Mouse (Mus musculus): ENCODE data around the gene Uck1.

Gene Uck1

GRCm38 (mm10) chr2:32218541-32219334, 41.2 kb downstream of the Uck1 start:
- DNase-seq (ENCODE audit: low spot score), result no peak

GRCm38 (mm10) chr2:32218113-32218512, 41.8 kb downstream of the Uck1 start:
- DNase-seq (ENCODE audit: low spot score), result no peak

- DNase-seq (ENCODE audit: low spot score), result no peak
Observed at GRCm38 (mm10) chr2:32217656-32218055, 42.3 kb downstream of the Uck1 start.

GRCm38 (mm10) chr2:32216506-32216905, 43.5 kb downstream of the Uck1 start:
- no peak for DNase-seq (ENCODE audit: low spot score)

- no peak for DNase-seq (ENCODE audit: low spot score)
Observed at GRCm38 (mm10) chr2:32215576-32215975, 44.4 kb downstream of the Uck1 start.

DNA sequence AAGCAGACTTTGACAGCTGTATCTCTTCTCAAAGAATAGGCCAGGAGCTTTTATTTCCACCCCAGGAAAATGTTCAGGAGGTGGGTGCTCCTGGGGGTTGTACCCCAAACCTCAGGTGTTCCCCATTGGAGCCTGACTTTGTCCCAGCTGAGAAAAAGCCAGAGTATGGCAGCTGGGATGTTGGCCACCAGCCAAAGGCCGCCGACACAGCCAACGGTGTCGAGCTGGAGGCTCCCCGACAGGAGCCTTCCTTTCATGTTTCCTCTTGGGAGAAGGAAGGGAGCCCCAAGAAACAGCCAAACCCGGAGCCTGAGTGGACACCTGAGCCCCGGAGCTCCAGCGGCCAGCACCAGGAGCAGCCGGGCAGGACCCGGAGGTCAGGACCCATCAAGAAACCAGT, 47.0 kb downstream of the Uck1 start:
- no peak for DNase-seq (ENCODE audit: low spot score)

- no peak for DNase-seq (ENCODE audit: low spot score)
Observed at GRCm38 (mm10) chr2:32211689-32212088, 48.3 kb downstream of the Uck1 start.

GRCm38 (mm10) chr2:32207682-32208081, 52.3 kb downstream of the Uck1 start:
- DNase-seq (ENCODE audit: low spot score), result no peak

Data from left cerebral cortex, adult 11 months (tissue).